Mouse (Mus musculus): ENCODE measurements around the gene Svbp.

Svbp gene

DNA sequence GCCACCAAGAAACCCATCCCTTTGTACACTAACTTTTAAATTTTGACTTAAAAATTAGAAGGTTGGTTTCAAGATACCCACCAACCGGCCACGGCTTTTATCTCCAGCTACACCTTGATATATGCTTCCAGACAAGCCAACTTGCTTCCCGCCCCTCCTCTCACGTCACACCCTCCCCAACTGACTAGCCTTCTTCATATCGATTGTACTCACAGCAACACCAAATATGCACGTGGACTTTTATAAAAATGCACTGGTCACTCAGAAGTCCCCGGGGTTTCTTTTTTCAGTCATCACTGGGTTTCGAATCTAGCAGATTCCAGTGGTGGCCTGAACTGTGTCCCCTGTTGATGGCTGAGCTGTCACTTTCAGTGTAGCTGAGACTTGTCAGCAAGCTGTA is 4.5 kb upstream of the Svbp start:
- peak; percentile 40 to 73 for DNase-seq (ENCODE audit: low spot score in 2 of 2)

DNA sequence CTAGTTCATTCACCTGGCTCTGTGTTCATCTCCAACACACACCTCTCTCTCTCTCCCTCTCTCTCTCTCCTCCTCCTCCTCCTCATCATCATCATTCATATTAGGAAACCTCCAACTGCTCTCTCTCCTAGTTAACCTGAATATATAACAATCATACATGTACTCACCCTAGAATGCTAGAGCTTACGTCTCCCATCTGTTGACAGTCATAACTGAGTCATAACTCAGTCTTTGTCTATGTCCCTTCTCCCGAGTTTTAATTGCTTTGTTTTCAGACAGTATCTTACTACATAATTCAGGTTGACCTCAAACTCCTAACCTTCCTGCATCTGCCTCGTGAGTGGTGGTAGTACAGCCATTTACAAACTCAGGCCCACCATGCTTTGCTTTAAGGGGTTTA is 3.8 kb upstream of the Svbp start:
- no peak for DNase-seq (ENCODE audit: low spot score in 2 of 2)

DNA sequence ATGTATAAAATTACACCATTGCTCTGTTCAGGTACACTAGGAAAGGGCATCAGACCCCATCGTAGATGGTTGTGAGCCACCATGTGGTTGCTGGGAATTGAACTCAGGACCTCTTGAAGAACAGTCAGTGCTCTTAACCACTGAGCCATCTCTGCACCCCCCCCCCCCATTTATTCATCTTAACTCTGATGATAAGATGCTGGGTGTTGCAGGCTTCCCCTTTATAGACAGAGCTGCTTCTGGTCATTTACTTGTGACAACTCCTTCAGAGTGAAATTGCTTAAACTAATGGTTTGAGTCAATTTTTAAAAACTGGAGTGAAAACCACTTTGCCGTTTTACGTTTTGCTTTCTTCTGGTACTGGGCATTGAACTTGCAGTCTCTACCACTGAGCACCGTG is 2.3 kb upstream of the Svbp start:
- no peak for DNase-seq (ENCODE audit: low spot score in 2 of 2)

DNA sequence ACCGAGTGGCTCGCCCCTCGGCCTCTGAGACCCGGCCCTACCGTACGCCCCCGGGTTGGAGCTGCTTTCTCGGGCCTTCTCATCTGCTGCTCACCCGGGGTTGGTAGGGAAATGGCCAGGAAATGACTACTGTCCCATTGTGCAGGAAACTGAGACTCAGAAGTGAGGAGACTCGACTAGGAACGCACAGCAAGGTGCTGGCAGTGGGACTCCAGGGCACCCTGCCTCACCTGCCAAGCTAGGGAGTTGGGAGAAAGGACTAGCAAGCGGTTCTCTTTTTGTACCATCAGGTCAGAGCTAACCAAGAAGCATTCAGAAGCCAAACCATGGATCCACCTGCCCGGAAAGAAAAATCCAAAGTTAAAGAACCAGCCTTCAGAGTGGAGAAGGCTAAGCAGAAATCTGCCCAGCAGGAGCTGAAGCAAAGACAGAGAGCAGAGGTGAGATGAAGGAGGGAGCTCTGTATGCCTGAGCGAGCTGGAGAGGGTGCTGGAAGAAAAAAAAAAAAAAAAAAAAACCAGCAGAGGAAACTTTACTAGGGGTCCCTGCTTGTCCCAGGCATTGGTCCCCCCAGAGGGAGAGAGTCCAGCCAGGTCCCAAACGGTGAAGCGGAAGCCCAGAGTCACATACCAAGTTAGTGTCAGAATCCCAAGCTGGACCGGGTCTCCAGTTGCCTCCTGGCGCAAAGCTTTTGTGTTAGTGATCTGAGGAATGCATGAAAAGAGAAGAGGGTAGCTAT is 645 bp downstream of the Svbp start:
- DNase-seq (ENCODE audit: low spot score in 2 of 2): no peak

DNA sequence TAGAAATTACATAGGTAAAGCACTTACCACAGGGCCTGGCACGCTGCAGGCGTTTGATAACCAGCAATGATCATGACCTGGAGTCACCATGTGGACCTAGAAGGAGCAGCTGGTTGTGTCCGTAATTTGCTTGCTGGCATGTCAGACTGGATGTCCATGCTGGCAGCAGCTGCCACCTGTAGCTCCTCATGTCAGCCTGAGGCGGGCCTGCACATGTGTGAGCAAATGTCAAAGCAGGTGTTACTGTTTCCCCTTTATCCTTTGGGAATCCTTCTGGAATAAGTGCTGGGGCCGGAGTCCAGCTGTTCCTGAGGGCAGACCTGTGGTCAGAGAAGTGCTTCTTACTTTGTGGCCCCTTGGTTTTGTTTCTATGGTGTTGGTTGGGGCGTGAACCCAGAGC is 3.0 kb downstream of the Svbp start:
- DNase-seq (ENCODE audit: low spot score in 2 of 2): no peak

DNA sequence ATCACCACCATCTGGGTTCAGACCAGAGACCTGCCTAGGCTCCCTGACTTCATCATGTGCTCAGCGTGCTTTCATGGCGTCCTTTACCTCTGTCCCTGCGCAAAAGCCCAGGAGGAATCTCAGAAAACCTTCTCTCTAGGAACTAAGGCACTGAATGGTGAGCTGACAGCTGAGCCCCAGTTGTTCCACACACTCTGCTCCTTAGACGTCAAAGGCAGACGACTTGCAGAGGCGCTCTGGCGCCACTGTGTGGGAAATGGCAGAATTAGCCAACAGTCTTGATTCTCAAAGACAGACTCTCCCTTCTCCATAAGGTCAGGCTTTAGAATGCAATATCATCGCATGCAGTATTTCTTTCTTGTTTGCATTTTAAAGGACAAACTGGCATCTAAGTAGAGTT is 9.6 kb downstream of the Svbp start:
- DNase-seq (ENCODE audit: low spot score in 2 of 2): peak; percentile 41 to 60

DNA sequence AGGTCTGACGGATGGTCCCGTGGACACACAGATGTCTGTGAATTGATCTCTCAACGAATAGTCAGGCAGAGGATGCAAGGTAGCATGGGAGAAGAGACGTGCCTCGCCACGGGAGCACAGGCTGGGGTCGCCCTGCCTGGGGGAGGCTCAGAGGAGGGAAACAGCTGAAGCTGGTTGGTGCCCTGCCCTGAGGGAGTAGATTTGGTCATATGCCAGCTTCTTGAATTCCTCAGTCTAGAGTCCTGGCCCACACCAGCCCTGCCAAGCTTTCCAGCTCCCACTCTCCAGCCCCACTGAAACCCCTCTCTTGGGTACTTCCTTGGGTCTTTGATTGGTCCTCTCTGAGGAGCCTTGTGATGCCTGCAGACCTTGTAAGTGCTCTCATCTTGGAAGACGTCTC is 21.6 kb downstream of the Svbp start:
- DNase-seq (ENCODE audit: low spot score in 2 of 2): no peak

DNA sequence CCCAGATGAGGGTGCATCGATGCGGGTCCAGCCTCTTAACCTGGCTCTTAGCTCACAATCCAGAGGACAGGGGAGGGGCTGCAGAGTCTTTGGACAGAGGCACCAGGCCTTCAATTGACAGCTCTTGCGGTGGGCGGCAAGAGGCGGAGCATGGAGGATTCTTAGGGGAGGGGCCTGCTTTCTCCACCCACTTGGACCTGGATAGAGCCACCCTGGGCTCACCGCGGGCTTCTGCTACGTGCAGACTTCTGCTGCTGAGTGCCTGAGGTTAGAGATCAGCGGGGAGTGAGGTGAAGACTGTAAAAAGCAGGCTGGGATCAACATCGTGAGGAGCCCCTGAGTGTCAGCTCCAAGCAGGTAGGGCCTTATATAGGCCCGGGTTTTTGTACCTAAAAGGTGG is 23.1 kb downstream of the Svbp start, which contains the start of gene Tmem269:
Tmem269 (minus strand) TSS at position 49 of the 400 bp plus-strand sequence.
- DNase-seq (ENCODE audit: low spot score in 2 of 2): no peak

DNA sequence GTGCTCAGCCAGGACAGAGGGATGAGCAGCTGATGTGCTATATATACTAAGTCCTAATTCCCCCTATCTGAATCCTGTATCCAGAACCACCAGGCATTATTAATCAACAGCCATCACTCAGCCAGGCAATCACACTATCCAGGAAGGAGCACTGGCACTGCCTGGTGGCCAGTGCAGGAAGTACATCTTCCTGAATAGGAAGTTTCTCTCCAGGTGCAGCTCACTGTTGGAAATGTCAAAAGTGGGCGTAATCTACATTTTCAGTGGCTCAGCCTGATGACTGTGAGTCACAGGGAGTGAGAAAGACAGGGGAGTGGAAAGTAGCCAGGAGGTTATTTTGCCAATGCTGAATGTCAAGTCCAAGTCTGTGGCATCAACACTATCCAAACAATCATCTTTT is 28.6 kb downstream of the Svbp start:
- DNase-seq (ENCODE audit: low spot score in 2 of 2): no peak

DNA sequence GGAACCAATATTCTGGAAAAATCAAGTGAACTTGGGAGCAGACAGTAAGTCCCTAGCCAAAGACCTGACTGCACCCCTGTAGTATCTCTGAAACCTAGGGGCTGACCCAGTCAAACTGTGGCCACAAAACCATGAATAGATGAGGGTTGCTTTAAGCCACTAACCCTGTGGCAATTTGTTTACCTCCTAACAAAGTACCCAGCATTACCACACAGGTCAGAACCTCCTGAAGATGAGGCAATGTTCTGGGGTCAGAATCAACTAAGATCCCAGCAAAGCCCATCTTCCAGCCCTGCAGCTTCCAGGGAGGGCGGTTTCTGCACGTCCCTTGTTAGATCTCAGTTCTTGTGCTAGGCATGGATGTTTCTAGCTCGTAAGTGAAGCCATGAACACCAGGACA is 29.4 kb downstream of the Svbp start:
- DNase-seq (ENCODE audit: low spot score in 2 of 2): no peak

DNA sequence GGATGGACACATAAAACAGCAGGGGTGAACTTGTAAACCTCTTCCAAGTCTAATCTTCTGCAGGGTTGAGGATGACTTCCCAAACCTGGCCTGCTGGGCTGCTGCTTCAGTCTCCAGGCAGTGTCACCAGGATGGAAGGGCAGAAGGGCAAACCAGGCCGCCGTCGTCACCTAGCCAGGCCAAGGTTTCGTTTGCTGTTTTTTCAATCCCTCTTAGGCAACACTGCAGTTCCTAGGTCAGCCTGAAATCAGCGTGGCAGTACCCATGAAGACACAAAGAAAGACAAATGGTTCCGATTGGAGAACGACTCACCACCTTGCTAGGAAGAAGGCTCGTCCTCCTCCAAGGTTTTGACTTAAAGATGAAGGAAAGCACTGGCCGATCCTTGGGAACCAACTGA is 30.6 kb downstream of the Svbp start:
- DNase-seq (ENCODE audit: low spot score in 2 of 2): no peak

DNA sequence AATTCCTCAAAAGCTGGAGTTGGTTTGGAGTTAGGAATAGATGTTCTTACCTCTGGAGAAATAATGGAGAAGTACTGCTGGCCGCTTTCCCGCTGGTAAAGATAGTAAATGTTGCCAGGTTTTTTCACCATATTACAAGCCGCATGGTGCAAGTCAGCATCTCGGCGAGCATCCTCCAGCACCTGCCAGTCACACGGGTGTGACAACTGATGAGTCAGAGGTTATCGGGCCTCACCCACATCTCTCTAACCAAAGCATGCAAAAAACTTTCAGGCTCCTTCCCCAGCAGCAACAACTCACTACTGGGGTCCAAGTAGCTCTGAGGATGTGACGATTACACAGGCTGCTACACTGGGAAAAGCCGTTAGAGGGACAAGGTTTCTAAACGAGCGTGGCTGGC is 31.6 kb downstream of the Svbp start:
- DNase-seq (ENCODE audit: low spot score in 2 of 2): no peak

DNA sequence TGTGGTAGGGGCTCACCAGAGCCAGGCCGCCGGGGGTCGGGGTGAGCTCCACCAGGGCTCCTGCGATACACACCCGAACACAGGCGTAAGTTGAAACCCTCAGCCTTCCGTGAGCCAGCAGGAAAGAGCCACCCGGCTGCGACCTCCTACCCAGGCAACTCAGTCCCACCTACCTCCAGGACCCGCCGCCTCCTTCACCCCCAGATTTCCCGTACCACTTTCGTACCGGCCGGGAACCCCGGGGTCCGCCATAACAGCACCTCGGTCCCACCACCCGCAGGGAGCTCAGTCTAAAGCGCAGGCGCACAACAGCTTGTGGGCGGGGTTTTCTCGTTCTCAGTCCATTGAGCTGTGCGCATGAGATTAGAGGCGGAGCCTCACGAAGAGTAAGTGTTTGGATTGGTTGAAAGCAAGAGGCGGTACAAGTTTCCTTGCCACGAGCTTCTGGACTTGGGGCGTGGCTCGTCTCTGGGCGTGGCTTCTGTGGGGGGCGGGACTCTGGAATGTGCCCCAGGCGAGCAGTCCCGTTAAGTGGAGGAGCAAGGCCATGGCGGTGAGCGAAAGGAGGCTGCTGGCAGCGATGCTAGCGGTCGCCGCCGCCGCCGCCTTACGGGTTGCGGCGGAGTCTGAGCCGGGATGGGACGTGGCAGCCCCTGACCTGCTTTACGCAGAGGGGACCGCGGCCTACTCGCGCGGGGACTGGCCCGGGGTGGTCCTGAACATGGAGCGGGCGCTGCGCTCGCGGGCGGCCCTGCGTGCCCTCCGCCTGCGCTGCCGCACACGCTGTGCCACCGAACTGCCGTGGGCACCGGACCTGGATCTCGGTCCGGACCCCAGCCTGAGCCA is 37.5 kb downstream of the Svbp start, which contains the start of the genes AU022252 and P3h1:
AU022252 (minus strand) TSS at position 303 of the 846 bp plus-strand sequence.
P3h1 (plus strand) TSS at position 506 of the 846 bp plus-strand sequence.
- DNase-seq (ENCODE audit: low spot score in 2 of 2): peak; percentile 99 to 100

DNA sequence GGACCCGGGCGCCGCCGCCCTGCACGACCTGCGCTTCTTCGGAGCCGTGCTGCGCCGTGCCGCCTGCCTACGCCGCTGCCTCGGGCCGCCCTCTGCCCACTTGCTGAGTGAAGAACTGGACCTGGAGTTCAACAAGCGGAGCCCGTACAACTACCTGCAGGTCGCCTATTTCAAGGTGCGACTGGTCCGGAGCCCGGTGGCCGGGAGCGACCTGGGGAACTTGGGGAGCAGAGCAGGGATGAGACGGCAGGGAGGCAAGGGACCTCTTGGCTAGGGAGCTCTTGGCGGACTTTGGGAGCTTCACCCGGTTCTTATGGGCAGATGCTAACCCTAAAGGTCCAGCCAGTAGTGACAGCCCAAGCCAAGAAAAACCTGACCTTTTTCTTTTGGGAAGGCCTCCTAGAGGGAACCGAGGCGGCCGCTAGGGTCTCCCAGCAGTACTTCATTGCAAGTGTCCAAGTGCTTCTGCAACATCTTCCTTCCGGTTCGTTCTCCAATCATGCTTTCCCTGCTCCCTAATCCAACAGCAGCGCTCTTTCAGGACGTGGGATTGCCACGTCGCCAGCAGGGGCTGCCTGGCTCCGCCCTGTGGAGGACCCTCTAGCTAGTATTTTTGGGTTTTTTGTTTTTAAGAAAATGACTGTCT is 38.3 kb downstream of the Svbp start:
- DNase-seq (ENCODE audit: low spot score in 2 of 2): no peak

DNA sequence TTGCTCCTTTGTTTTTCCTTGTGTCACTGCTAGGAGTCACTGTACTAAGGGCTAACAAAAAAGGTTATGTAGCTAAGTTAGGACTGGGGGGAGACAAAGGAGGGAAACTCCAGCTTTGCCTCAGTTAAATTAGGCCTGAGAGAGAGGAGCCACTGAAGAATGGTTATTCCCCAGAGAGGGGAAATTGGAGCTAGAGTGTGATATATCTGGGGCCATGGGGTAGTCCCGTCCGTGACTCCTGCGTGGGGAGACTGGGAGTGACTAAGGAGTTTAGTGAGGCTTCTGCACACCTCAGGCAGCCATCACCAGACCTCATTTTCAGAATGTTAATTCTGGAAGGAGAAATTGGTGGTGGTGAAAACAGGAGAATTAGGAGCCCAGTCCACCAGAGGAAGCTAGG is 39.2 kb downstream of the Svbp start:
- no peak for DNase-seq (ENCODE audit: low spot score in 2 of 2)

DNA sequence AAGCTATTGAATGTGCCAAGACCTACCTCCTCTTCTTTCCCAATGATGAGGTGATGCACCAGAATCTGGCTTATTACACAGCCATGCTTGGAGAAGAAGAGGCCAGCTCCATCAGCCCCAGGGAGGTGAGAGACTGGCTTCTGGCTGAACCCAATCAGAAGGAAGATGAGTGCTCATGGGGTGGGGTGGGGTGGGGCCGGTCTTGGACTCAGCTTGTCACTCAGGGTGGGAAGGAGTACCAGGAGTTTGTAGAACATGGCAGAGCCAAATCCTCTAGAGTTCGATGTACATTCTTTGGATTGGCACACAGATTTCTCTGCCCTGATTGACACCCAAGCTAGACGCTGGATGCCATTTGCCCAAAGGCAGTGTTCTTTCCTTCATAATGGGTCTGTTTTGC is 43.6 kb downstream of the Svbp start:
- DNase-seq (ENCODE audit: low spot score in 2 of 2): no peak

DNA sequence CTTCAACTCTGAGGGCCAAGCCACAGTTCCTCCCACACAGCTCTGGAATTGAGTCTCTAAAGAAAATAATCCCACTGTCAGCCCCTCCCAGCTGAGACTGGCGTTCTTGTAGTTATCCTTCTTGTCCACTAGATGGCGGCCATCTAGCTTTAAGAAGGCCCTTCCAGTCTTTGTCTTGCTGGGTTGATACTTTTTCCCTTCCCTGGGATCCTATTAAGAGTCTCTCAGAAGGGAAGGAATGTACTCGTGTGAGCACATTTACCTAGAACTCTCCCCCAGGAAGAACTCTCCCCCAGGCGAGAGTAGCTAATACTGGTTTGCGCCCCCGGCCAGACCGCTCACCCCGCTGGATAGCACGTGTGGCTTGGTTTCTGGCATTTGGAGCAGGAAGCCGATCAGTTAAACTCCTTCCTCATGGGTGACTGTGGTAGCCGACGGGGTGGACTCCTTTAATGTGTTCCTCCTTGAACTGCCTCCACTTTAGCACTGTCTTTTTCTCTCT is 44.1 kb downstream of the Svbp start:
- peak; percentile 12 to 31 for DNase-seq (ENCODE audit: low spot score in 2 of 2)

DNA sequence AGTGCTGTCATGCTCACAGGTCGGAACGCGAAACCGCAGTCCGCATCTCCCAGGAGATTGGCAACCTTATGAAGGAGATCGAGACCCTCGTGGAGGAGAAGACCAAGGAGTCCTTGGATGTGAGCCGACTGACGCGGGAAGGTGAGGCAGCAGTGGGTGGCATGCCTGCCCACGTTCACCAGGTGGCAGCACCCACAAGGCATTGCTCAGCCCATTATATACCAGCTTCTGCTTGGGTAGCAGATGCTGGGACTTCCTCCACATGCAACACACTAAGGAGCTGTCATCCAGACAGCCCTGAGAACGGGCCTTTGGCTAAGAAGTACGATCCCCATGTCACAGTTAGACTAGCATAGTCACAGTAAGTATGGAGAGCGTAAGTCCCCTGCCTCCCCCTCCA is 46.6 kb downstream of the Svbp start:
- DNase-seq (ENCODE audit: low spot score in 2 of 2): peak in 1 of 2 experiments; percentile 12

DNA sequence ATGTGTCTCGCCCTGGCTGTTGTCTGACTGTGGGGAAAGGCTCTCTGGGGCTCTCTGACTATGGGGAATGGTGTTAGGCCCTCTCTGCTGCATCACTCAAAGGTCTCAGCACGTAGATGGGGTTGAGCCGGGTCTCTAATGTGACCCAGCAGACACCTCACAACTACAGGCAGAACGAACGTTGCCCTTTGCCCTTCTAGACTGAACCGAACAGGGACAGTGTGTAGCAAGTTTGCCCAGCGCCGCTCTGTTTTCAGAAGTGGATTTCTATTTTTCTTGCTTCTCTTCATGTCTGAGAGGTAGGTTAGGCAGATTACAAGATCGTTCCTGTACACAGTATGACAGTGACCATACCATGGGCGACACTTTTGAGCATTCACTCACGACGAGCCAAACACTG is 47.5 kb downstream of the Svbp start:
- DNase-seq (ENCODE audit: low spot score in 2 of 2): no peak

DNA sequence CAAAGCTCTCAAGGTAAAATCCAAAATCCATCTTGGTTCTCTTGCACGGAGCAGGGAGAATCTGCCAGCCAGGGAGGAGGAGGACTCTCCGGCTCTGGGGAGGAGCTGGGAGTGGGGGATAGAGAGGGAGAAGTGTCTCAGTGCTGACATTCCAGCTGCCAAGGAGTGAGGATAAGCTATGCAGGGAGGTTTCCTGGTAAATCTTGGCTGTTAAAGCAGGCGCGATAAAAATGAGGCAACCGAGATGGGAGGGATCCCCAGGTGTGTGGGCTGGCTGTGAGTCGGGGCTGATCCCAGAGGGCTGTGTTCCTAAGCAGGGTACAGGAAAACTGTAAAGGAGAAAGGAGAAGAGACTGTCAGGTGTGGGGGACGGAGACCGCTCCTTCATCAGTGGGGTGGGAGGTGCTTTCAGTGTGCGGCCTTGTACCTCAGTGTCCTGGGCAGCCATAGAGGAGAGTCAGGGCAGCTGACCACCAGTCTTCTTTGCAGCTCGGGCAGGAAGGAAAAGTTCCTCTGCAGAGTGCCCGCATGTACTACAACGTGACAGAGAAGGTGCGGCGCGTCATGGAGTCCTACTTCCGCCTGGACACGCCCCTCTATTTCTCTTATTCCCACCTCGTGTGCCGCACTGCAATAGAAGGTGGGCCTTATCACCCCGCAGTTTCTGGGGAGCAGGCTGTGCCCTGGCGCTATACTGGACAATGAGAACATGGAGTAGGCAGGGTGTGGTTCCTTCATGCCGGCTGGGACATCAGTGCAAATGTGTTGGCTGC is 49.5 kb downstream of the Svbp start:
- DNase-seq (ENCODE audit: low spot score in 2 of 2): no peak

DNA sequence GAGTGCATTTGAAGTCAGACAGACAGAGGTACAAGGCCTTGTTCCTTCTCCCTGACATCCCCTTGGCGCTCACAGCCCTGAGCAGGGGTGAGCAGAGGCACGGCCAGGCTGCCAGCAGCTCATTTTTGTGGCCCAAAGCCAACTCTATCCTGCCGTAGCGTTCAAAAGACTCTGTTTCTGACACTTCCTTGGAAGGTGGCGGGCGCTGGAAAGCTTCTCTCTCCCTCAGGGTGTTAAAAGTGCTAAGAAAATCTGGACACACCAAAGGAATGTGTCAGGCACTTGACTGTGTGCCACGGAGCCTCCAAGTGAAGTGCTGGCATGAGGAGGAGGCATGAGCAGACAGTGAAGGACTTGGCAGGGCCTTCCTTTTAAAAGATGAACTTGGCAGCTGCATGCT is 50.5 kb downstream of the Svbp start:
- no peak for DNase-seq (ENCODE audit: low spot score in 2 of 2)

DNA sequence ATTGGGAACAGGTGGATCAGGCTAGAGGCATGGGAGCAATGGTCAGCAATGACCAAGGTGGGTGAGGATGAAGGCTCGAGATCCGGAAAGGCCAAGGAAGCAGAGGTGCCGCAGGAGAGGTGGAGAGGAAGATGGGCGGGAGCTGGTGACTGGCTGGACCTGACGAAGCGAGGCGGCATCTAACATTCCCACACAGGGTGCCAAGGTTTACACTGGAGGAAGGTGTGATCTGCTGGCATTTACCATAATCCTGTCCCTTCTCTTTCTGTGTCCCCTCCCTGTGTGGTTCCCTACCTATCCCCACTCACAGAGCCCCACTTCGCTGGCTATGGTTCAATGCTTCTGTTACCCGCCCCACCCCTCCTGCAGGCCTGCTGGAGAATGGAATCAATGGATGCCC is 50.9 kb downstream of the Svbp start:
- DNase-seq (ENCODE audit: low spot score in 2 of 2): no peak
